Mouse (Mus musculus): ENCODE measurements around the gene Dusp15. TPM values are rescaled to one million over a fixed set of nuclear protein-coding genes. Genes with fewer than 3 reads are reported as not detected.

Dusp15 gene
- not detected in 3 replicates for total RNA-seq (2017)

DNA sequence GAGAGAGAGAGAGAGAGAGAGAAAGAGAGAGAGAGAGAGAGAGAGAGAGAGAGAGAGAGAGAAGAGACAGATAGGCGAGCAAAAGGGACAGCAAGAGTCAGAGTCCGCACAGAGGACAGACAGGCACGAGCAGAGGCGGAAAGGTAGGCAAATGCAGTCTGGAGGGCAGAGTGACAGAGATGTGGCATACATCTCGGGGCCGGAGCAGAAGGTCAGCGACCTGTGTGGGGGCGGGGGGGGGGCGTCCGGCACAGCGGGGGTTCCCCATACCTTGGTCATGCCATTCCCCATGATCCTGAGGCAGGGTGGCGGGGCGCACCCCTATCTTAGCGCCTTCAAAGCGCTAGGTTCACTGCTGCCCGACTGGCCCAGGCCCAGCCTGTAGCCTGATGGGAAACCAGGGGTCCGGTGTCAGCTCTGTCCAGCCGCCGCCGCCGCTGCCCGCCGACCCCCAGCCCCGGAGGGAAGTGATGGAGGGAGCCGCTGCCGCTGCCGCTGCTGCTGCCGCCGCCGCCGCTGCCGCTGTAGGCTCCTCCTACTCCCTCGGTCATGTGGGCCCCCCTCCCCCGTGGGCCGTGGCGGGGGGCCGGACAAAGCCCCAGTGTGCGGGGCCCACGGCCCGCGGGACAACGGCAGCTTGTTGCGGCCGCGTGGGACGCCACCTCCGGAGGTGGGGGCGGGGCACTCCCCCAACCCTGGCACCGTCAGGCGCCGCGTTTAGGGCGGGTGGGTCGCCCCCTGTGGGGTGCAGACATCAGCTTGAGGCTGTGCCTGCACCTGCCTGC is at the start of gene Dusp15:
TSS of gene Dusp15 (minus strand) at position 634 of the 785 bp plus-strand sequence.
- no peak for ATAC-seq (replicated peaks; ENCODE audit: insufficient number of reproducible peaks, low FRiP score, low TSS enrichment, poor library complexity, severe bottlenecking)

- no peak for ATAC-seq (replicated peaks; ENCODE audit: insufficient number of reproducible peaks, low FRiP score, low TSS enrichment, poor library complexity, severe bottlenecking)
Measured at GRCm38 (mm10) chr2:152997046-152997445, 45.5 kb upstream of the Dusp15 start.

GRCm38 (mm10) chr2:152991529-152991928 is 40.0 kb upstream of the Dusp15 start:
- ATAC-seq (replicated peaks; ENCODE audit: insufficient number of reproducible peaks, low FRiP score, low TSS enrichment, poor library complexity, severe bottlenecking) = peak; percentile 42; the same call in 1 of the 2 replicates

DNA sequence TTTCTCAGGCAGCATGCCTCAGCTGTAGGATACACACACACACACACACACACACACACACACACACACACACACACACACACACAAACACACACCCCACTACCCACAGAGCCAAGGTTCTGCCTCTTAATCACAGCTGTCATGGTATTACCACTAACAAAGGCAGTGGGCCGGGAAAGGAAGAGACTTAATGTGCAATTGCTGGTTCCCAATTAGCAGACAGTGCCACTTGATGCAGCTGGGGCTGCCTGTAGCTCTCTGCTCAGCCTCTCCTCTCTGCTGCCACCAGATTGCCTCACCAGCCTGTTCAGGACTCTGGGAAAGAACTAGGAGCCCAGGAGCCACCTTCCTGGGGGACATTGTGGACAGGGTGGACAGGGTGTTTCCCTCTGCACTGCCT is 34.1 kb upstream of the Dusp15 start:
- no peak for ATAC-seq (replicated peaks; ENCODE audit: insufficient number of reproducible peaks, low FRiP score, low TSS enrichment, poor library complexity, severe bottlenecking)

DNA sequence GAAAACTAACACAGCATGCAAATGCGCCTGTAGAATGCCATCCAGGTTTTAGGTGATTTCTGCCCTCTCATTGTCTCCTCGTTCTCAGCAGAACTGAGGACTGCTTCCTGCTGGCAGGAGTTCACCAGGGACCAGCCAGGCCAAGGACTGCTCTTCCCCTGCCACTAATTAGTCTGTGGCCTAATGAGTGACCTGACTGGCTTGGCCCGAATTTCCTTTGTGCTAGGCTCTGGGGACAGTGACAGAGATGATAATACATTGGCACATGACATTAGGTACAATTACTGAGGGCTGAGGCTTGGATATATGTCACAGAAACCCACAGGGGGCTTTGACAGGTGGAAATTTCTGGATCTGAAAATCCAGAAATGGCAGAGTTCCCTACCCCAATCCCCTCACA is 25.5 kb upstream of the Dusp15 start:
- no peak for ATAC-seq (replicated peaks; ENCODE audit: insufficient number of reproducible peaks, low FRiP score, low TSS enrichment, poor library complexity, severe bottlenecking)

- ATAC-seq (replicated peaks; ENCODE audit: insufficient number of reproducible peaks, low FRiP score, low TSS enrichment, poor library complexity, severe bottlenecking) = no peak
Measured at GRCm38 (mm10) chr2:152965555-152965954, 14.1 kb upstream of the Dusp15 start.

DNA sequence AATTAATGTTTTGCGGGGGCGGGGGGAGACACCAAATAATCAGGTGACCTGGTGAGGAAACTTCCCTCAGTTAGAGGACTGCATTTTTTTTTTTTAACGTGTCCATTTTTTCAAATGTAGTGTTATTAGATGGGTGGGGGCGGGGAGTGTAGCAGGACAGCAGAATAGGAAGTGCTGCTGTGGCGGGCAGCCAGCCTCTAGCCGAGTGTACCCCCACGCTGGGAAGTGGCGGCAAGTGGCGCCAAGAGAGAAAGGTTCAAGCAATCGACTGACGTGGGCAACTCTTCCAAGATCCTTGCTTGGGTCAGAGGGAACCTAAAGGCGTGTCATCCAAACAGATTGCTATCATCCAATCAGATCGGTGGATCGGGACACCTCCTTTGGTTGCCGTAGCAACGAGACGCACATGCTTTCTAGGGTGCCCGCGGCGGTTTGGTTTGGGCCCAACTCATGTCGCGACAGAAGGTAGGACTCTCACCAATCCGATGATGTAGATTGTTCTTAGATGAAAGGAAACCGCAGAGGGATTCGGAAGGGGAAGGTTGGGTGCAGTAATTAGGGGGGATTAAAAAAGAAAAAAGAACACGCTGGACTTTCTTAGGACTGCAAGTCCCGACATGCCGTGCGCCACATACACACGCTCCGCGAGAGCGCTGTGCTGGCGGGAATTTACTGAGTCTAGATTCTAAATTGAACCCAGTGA is 10.7 kb upstream of the Dusp15 start, which contains the start of gene Ttll9:
TSS of gene Ttll9 (plus strand) at position 395 of the 703 bp plus-strand sequence.
- peak; percentile 85 for ATAC-seq (replicated peaks; ENCODE audit: insufficient number of reproducible peaks, low FRiP score, low TSS enrichment, poor library complexity, severe bottlenecking)

DNA sequence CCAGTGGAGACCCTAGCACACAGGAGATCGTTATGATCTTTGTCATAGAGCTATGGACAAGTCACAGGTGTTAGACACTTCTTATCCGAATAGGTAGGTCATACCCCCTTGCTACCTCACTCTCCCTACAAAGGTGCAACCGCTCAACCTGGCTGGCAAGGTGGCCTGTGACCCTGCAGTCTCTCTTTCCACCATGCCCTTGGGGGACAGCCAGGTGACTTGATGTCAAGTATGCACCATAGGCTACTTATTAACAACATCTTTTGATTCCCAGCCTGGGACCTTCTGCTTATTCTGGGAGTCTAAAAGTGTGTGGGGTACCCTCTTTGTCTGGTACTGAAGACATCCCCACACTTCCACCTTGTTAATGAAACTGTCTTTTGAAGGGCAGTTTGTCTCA is 6.6 kb upstream of the Dusp15 start:
- ATAC-seq (replicated peaks; ENCODE audit: insufficient number of reproducible peaks, low FRiP score, low TSS enrichment, poor library complexity, severe bottlenecking) = no peak

- ATAC-seq (replicated peaks; ENCODE audit: insufficient number of reproducible peaks, low FRiP score, low TSS enrichment, poor library complexity, severe bottlenecking) = no peak
Measured at GRCm38 (mm10) chr2:152951850-152952720, 587 bp upstream of the Dusp15 start.

DNA sequence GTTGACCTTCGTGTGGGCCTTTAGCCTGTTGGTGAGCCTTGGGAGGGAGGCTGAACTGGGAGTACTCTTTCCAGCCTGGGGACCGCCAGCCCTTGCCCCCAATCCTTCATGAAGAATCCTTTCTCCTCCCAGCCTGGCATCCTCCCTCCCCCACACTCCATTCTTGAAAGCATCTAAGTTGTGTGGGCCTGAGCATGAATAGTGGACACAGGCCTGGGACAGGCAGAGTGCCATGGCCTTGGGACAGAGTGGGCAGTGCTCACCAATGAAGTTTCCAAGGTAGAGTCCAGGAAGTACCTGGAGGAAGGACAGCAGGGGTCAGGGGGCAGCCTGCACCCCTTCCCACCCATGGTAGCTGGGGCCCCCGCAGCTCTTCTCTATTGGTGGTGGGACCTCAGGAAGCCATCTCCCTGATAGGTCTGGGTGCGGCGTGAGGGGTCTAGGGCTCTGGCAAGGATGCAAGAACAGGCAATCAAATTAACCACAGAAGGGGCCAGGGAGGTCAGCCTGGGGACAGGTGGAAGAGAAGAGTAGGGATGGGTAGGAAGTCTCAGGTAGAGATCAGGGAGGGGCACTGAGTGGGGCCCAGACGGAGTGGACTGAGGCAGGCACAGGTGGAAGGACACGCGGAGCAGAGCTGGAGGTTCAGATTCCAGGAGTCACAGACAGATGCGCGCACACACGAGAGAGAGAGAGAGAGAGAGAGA is 987 bp downstream of the Dusp15 start:
- no peak for ATAC-seq (replicated peaks; ENCODE audit: insufficient number of reproducible peaks, low FRiP score, low TSS enrichment, poor library complexity, severe bottlenecking)

GRCm38 (mm10) chr2:152948438-152949020 is 3.0 kb downstream of the Dusp15 start:
- ATAC-seq (replicated peaks; ENCODE audit: insufficient number of reproducible peaks, low FRiP score, low TSS enrichment, poor library complexity, severe bottlenecking) = no peak

DNA sequence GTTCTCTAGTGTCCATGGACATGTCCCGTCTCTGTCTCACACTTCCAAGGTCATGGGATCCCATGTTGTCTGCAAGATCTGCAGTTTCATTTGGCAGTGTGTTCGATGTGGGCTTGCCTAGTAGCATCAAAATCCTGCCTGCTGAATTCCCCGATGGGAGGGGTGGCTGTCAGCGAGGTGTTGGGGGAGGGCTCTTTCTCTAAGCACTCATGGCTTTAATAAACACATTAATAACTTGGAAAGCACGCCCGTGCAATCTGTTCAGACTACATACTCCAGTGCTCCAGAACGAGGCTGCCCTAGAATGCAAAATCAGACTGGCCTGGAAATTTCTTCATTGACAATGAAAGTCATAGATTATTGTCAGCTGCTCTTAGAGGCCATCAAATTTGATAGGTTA is 4.4 kb downstream of the Dusp15 start:
- no peak for ATAC-seq (replicated peaks; ENCODE audit: insufficient number of reproducible peaks, low FRiP score, low TSS enrichment, poor library complexity, severe bottlenecking)

DNA sequence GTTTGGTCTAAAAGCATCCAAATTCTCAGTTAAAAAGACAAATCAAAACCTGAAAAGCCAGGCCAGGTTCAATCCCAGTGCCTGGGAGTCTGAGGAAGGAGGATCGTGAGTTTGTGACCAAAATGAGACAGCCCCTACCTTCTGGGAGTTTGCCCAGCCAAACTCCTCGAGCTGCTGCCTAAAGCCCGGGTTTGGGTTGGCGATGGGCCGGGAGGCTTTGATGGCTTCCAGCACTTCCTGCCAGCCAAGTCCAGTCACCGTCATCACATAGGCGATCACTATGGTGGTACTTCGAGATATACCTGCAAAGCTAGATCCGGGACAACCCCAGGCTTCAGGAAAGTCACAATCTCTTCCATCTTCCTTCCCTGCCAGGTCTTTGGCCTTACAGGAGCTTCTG is 7.5 kb downstream of the Dusp15 start:
- no peak for ATAC-seq (replicated peaks; ENCODE audit: insufficient number of reproducible peaks, low FRiP score, low TSS enrichment, poor library complexity, severe bottlenecking)

DNA sequence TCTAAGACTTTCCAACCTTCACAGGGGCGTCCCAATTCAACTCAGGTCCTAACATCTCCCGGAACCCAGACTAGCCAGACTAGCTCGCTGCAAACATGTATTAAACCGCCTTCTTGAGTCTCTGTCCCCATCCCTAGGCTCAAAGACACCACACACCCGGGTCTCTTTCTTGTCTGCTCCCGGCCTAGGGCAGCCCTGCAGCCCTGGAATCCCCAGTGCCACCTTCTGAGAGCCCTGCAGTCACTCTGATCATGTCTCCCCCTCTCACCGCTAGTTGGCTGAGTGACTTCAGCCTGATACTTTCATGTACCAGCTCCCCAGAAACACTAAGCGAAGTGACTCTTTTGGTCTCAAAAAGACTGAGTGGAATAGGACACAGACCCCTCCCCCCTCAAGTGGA is 7.9 kb downstream of the Dusp15 start:
- ATAC-seq (replicated peaks; ENCODE audit: insufficient number of reproducible peaks, low FRiP score, low TSS enrichment, poor library complexity, severe bottlenecking) = no peak

GRCm38 (mm10) chr2:152942898-152943515 is 8.5 kb downstream of the Dusp15 start:
- ATAC-seq (replicated peaks; ENCODE audit: insufficient number of reproducible peaks, low FRiP score, low TSS enrichment, poor library complexity, severe bottlenecking) = no peak

- no peak for ATAC-seq (replicated peaks; ENCODE audit: insufficient number of reproducible peaks, low FRiP score, low TSS enrichment, poor library complexity, severe bottlenecking)
Measured at GRCm38 (mm10) chr2:152941776-152942175, 9.7 kb downstream of the Dusp15 start.

DNA sequence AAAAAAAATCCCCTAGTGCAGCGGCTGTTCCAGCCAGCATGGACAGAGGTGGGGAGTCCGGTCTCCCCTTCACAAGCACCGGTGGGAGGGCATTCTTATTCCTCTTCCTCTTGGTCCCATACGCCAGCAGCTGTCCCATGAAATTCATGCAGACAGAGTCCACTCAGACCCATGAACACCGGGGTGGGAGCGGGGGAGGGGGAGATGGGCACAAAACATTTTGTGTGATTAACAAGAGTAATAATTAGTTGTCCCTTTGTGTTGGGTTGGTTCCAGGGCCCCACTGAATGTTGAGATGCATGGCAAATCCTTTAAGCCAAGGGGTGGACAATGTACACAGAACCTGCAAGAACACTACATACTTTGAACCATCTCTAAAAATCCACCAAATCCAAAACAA is 10.4 kb downstream of the Dusp15 start:
- no peak for ATAC-seq (replicated peaks; ENCODE audit: insufficient number of reproducible peaks, low FRiP score, low TSS enrichment, poor library complexity, severe bottlenecking)

GRCm38 (mm10) chr2:152939846-152940245 is 11.7 kb downstream of the Dusp15 start:
- ATAC-seq (replicated peaks; ENCODE audit: insufficient number of reproducible peaks, low FRiP score, low TSS enrichment, poor library complexity, severe bottlenecking) = peak; percentile 56; the same call in 1 of the 2 replicates

Measured in monocyte, adult 5-6 weeks (primary cell).